Mouse (Mus musculus) mature B cell (primary cell): ENCODE measurements around the gene Trim69.

Experiments
- in situ Hi-C: fragments of 300-500 bp; cut with MboI; formaldehyde crosslinking; loops from 2 replicates; pipeline ENCODE4 v1.14.3; 2019

Gene Trim69

GRCm38 (mm10) chr2:122152850-122153249, 7.7 kb upstream of the Trim69 start:
- in situ Hi-C loops: no loop called here

- in situ Hi-C loops: no loop called here
These were observed 6.7 kb upstream of the Trim69 start for GRCm38 (mm10) chr2:122153681-122154365.

GRCm38 (mm10) chr2:122154479-122154878, 6.0 kb upstream of the Trim69 start:
- in situ Hi-C loops: no loop called here

GRCm38 (mm10) chr2:122155292-122155691, 5.2 kb upstream of the Trim69 start:
- in situ Hi-C loops: no loop called here

GRCm38 (mm10) chr2:122156051-122156700, 4.3 kb upstream of the Trim69 start:
- in situ Hi-C loops: no loop called here

GRCm38 (mm10) chr2:122157561-122157960, 2.9 kb upstream of the Trim69 start:
- in situ Hi-C loops: no loop called here

- in situ Hi-C loops: no loop called here
These were observed 2.1 kb upstream of the Trim69 start for GRCm38 (mm10) chr2:122158362-122158802.

GRCm38 (mm10) chr2:122159667-122160066, 833 bp upstream of the Trim69 start:
- in situ Hi-C loops: loop anchor here (5.0 kb wide), 2 partner anchors 42 to 87 kb away; partner anchors contain the start of gene Spg11

GRCm38 (mm10) chr2:122161542-122161941, 1.0 kb downstream of the Trim69 start:
- in situ Hi-C loops: loop anchor here (5.0 kb wide), 2 partner anchors 44 to 89 kb away; partner anchors contain the start of gene Spg11

GRCm38 (mm10) chr2:122162529-122162928, 2.0 kb downstream of the Trim69 start:
- in situ Hi-C loops: loop anchor here (5.0 kb wide), 2 partner anchors 45 to 90 kb away; partner anchors contain the start of gene Spg11

GRCm38 (mm10) chr2:122163430-122164195, 3.1 kb downstream of the Trim69 start:
- in situ Hi-C loops: loop anchor here (5.0 kb wide), 2 partner anchors 46 to 91 kb away; partner anchors contain the start of gene Spg11

- in situ Hi-C loops: loop anchor here (5.0 kb wide), 2 partner anchors 47 to 92 kb away; partner anchors contain the start of gene Spg11
These were observed 3.8 kb downstream of the Trim69 start for GRCm38 (mm10) chr2:122164293-122164692.

GRCm38 (mm10) chr2:122171292-122171691, 10.8 kb downstream of the Trim69 start:
- in situ Hi-C loops: no loop called here

- in situ Hi-C loops: no loop called here
These were observed 11.7 kb downstream of the Trim69 start for GRCm38 (mm10) chr2:122172188-122172587.

- in situ Hi-C loops: no loop called here
These were observed 19.7 kb downstream of the Trim69 start for GRCm38 (mm10) chr2:122180051-122180822.

GRCm38 (mm10) chr2:122185086-122185485, 24.6 kb downstream of the Trim69 start:
- in situ Hi-C loops: no loop called here

GRCm38 (mm10) chr2:122186106-122186505, 25.6 kb downstream of the Trim69 start, which contains the start of the genes Patl2 and Terb2:
Gene Patl2 (minus strand): TSS chr2:122186189.
Gene Terb2 (plus strand): TSS chr2:122186272.
- in situ Hi-C loops: no loop called here

- in situ Hi-C loops: no loop called here
These were observed 26.3 kb downstream of the Trim69 start for GRCm38 (mm10) chr2:122186751-122187150.

- in situ Hi-C loops: no loop called here
These were observed 31.3 kb downstream of the Trim69 start for GRCm38 (mm10) chr2:122191849-122192248.

GRCm38 (mm10) chr2:122194509-122194929, 34.0 kb downstream of the Trim69 start:
- in situ Hi-C loops: no loop called here

- in situ Hi-C loops: no loop called here
These were observed 41.0 kb downstream of the Trim69 start for GRCm38 (mm10) chr2:122201501-122201900.
